Mouse (Mus musculus) brain, embryonic 14.5 days (tissue): ENCODE results near the gene Dab1.

Experiments used
- CTCF ChIP-seq: fragments of 200-500 bp; IDR thresholded peaks from 2 replicates; pipeline ENCODE4 v1.5.1; 2012; ENCODE audit warnings: inconsistent platforms, mild to moderate bottlenecking, moderate library complexity, borderline replicate concordance; ENCODE audit not compliant: insufficient read depth, insufficient read length; ENCODE audit errors: extremely low read depth
- POLR2A ChIP-seq: fragments of 200-500 bp; IDR thresholded peaks from 2 replicates; pipeline ENCODE4 v1.6.1; 2012; ENCODE audit warnings: mild to moderate bottlenecking, inconsistent platforms, borderline replicate concordance; ENCODE audit not compliant: poor library complexity, insufficient read depth, insufficient read length, severe bottlenecking; ENCODE audit errors: extremely low read depth

DNA sequence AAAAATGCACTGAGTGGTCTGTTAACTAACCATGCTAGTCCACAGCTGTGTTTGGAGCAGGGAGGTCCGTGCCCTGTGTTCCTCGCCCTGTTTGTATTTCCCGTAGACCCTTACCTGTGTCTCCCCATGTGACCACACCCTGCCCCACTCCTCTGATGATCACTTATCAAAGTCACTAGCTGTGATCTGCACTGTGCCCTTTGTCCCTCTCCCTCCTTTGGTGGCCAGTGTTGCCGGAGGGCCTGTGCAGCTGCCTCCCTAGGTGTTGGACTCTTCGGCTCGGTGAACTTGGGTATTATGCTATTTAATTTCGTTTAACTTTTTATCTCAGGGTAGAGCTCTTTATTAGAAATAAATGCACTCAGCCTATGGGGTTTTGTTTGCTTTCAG, 844.6 kb downstream of the Dab1 start:
- TF ChIP-seq CTCF, result no peak
- TF ChIP-seq POLR2A, result no peak
